Mouse (Mus musculus): Measurements from ENCODE around the gene Gad2. TPM values are rescaled to one million over a fixed set of nuclear protein-coding genes. Genes with fewer than 3 reads are reported as not detected.

The Gad2 gene
- not detected for total RNA-seq (2023)

GRCm38 (mm10) chr2:22621828-22622731 is at the start of gene Gad2:
Gad2 (plus strand) TSS chr2:22622205.

Other genes with a start within 250 kb of the Gad2 start
- 210 TPM for gene Apbb1ip, start 151.9 kb downstream of the Gad2 start, total RNA-seq (2023)